Mouse (Mus musculus): ENCODE measurements at regions not wholly inside any gene's neighbourhood (a gene's known extent, or its start where the extent isn't known, plus 50 kb on each side); places are given as distances from the start of the nearest gene placed in this dataset.

GRCm38 (mm10) chr9:32049546-32049945 lies 66.4 kb upstream of the Arhgap32 start:
- DNase-seq (ENCODE audit: low spot score in 2 of 2), result no peak

DNA sequence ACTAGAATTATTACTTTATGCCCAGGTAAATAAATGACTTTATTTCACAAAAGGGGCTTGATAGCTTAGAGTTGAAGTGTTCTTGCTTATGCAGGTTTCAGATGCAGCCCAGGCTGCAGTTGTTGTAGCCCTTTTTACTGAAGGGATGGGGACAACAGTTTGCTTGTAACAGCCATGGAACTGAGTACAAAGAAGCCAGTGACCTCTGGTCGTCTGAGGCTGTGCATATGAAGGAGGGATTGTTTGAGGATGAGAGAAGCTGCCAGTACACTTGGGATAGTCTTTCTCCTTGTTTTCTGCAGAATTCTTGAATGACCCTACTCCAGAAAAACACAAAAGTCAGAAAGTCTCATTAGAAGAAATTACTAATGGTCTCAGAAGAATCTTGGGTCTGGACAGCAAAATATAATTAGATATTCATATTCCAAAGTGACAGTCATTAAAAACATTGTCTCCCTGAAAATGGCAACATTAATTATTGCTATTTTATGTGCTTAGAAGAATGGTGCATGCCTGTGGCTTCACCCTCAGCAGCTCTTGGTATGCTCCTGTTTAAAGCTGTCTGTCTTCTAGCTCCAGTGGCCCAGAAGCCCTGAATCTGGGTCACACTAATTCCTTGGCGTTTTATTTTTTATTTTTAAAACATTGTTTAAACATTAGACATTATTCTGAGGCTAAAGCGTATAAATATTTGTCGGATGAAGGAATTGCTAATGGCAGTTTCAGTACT lies 61.9 kb upstream of the Arhgap32 start:
- no peak for DNase-seq (ENCODE audit: low spot score in 2 of 2)

- peak; percentile 10 to 45 for DNase-seq (ENCODE audit: low spot score in 2 of 2)
These were observed 58.4 kb upstream of the Arhgap32 start for GRCm38 (mm10) chr9:32057427-32058115.

GRCm38 (mm10) chr9:32062740-32063139 lies 53.2 kb upstream of the Arhgap32 start:
- no peak for DNase-seq (ENCODE audit: low spot score in 2 of 2)

- DNase-seq (ENCODE audit: low spot score in 2 of 2), result no peak
These were observed 52.4 kb upstream of the Arhgap32 start for GRCm38 (mm10) chr9:32063541-32063940.

DNA sequence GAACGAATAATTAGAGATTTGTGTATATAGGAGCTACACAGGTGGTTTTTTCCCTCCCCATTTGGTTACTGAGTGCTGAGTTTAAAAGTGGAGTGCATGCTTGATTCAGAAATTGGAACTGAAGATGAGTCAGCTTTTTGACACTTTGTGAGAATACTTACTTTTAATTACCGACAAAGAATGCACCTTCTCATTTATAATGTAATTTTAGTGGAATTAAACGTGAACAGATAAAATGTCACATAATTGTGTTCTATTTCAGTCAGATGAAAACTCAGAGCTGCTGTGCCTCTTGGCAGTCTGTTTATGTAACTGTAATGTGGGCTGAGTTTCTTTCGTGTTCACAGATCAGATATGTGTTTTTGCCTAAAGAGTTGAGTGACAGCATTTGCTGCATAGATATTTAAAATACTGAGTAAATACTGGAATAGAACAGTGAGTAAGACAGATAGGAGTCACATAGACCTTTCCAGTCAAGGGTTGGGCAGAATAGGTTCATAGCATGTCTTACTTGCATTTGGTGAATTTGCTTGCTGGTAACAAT lies 51.9 kb upstream of the Arhgap32 start:
- DNase-seq (ENCODE audit: low spot score in 2 of 2), result no peak
